Mouse (Mus musculus) liver, embryonic 14.5 days (tissue): ENCODE measurements around the gene Gm28036.

Experiments used
- CTCF ChIP-seq: IDR thresholded peaks from 2 replicates; pipeline ENCODE4 v1.5.1; 2016; ENCODE audit warnings: antibody characterized with exemption, low read depth, control low read depth
- EP300 ChIP-seq: IDR thresholded peaks from 2 replicates; pipeline ENCODE4 v1.6.1; 2016; ENCODE audit warnings: antibody characterized with exemption, low read depth

DNA sequence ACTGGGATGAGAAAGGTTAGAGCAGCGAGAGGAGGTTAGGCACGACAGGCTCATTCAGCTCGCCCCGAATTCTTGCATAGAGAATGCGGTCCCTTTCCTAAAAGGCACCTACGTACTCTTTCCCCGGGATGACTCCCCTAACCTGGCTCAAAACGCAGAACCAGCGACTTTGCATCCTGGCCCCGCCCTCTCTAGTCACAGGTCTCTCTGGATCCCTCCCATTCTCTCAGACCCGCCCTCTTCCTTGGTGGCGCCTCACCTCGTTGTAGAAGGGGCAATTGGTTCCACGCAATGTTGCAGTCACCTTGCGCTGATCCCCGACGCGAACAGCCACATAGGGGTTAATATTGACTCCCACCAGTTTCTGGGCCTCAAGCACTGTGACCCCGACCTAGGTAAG is 79.0 kb downstream of the Gm28036 start:
- TF ChIP-seq CTCF = no peak
- no peak for TF ChIP-seq EP300
